Mouse (Mus musculus): ENCODE measurements around the gene Pi4k2a. TPM values are rescaled to one million over a fixed set of nuclear protein-coding genes. Genes with fewer than 3 reads are reported as not detected.

Pi4k2a gene
- polyA plus RNA-seq, 1 experiment from 2014 or later, result 27.8 TPM

DNA sequence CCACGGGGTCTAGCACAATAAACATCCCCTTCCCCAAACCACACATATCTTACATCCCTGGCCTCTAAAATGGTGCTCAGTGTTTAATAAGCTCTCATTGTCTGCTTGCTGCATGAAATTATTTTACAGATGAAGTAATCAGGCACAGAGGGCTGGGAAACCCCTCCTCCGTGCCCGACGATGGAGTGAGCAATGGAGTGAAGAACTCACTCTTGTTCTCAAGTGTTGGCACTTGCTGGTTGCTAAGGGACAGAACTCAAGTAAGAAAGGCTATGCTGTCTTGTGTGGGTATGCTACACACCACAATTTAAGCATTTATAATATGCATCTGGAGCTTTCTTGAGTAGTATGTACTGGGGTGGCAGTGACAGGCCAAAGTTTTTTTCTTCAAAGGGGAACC lies 54.9 kb downstream of the Pi4k2a start:
- peaks cover 15% of the 10 kb centered on the region for H3K27me3 ChIP-seq (ENCODE audit: control insufficient read depth, insufficient read depth, low read depth, low read length)
- 0 out of 2 replicates have a peak, but pooled peaks cover 2% of the 10 kb centered on the region for H3K4me1 ChIP-seq (ENCODE audit: control insufficient read depth, insufficient read depth, low read length)
- H3K9ac ChIP-seq (ENCODE audit: low read depth, low read length), result no peak overlapping the region
- no peaks in the 10 kb centered on the region for H3K9me3 ChIP-seq (replicated peaks; ENCODE audit: control insufficient read depth, low read length, poor library complexity, severe bottlenecking)
- H3K4me2 ChIP-seq (ENCODE audit: low read length), result no peak overlapping the region
- no peak for ATAC-seq
- H3K27ac ChIP-seq (ENCODE audit: low read length), result no peak overlapping the region
- H3K4me3 ChIP-seq (ENCODE audit: low read depth, low read length), result no peak overlapping the region
- 64% methylated on average over 4 of the region's 4 CpGs for WGBS
- H3K36me3 ChIP-seq (ENCODE audit: control insufficient read depth, insufficient read depth, low read length), result no peaks in the 10 kb centered on the region

DNA sequence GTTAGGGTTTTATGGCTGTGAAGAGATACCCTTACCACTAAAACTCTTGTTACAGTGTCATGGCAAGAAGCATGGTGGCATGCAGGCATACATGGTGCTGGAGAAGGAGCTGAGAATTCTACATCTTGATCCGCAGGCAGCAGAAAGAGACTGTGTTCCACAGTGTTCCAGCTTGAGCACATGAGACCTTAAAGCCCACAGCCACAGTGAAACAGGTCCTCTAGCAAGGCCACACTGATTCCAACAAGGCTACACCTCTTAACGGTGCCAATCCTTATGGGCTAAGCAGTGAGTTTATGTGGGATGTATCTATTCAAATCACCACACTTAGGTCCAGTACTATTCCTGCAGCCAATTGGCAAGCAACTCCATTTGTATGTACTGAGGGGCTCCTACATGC lies 55.5 kb downstream of the Pi4k2a start:
- no peaks in the 10 kb centered on the region for H3K9me3 ChIP-seq (replicated peaks; ENCODE audit: control insufficient read depth, low read length, poor library complexity, severe bottlenecking)
- 0 out of 2 replicates have a peak, but pooled peaks cover 2% of the 10 kb centered on the region for H3K4me1 ChIP-seq (ENCODE audit: control insufficient read depth, insufficient read depth, low read length)
- H3K27me3 ChIP-seq (ENCODE audit: control insufficient read depth, insufficient read depth, low read depth, low read length), result peaks cover 15% of the 10 kb centered on the region
- ATAC-seq, result no peak
- WGBS, result 99% methylated on average over 2 of the region's 2 CpGs
- H3K4me3 ChIP-seq (ENCODE audit: low read depth, low read length), result no peak overlapping the region
- no peak overlapping the region for H3K9ac ChIP-seq (ENCODE audit: low read depth, low read length)
- H3K4me2 ChIP-seq (ENCODE audit: low read length), result no peak overlapping the region
- no peaks in the 10 kb centered on the region for H3K36me3 ChIP-seq (ENCODE audit: control insufficient read depth, insufficient read depth, low read length)
- no peak overlapping the region for H3K27ac ChIP-seq (ENCODE audit: low read length)

DNA sequence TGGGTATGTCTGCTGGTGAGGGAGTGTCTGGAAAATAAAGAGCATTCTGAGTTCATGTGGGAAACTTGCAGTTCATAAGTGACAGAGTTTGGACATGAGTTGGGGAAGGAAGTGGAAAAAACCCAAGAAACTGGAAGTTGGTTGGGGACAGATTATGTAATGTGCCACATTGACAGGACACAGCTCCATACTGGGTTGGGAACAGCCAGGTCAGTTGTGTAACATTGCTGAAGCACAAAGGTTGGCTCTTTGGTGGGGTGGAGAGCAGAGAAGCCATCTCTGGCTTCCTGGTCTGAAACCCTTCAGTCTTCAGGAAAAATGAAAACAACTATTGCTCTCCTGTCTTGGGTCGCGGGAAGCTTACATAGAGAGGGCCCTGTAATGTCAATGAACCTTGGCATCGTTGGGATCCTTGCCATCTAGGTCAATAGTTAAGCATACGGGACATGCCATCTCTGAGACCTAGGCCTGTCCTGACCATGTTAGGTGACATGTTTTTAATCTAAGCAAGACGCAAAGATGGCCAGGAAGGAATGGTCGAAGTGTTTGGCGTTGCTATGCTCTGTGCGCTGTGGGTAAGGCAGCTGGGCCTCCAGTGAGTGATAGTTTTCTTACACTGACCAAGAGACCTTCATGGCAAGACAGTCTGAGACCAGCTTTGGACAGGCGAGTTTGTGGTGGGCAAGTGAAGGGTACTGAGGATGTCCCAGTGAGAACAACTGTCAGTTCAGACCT lies 56.2 kb downstream of the Pi4k2a start:
- Histone ChIP-seq H3K4me2 (ENCODE audit: low read length) (no peak overlapping the region), H3K9ac (ENCODE audit: low read depth, low read length) (no peak overlapping the region), H3K9me3 (replicated peaks; ENCODE audit: control insufficient read depth, low read length, poor library complexity, severe bottlenecking) (no peaks in the 10 kb centered on the region), H3K27ac (ENCODE audit: low read length) (no peak overlapping the region), H3K4me1 (ENCODE audit: control insufficient read depth, insufficient read depth, low read length) (0 out of 2 replicates have a peak, but pooled peaks cover 2% of the 10 kb centered on the region), H3K4me3 (ENCODE audit: low read depth, low read length) (no peak overlapping the region; the same call in 1 of the 2 replicates), H3K36me3 (ENCODE audit: control insufficient read depth, insufficient read depth, low read length) (no peaks in the 10 kb centered on the region), H3K27me3 (ENCODE audit: control insufficient read depth, insufficient read depth, low read depth, low read length) (peaks cover 15% of the 10 kb centered on the region)
- ATAC-seq, result no peak
- WGBS, result 92% methylated on average over 9 of the region's 9 CpGs

DNA sequence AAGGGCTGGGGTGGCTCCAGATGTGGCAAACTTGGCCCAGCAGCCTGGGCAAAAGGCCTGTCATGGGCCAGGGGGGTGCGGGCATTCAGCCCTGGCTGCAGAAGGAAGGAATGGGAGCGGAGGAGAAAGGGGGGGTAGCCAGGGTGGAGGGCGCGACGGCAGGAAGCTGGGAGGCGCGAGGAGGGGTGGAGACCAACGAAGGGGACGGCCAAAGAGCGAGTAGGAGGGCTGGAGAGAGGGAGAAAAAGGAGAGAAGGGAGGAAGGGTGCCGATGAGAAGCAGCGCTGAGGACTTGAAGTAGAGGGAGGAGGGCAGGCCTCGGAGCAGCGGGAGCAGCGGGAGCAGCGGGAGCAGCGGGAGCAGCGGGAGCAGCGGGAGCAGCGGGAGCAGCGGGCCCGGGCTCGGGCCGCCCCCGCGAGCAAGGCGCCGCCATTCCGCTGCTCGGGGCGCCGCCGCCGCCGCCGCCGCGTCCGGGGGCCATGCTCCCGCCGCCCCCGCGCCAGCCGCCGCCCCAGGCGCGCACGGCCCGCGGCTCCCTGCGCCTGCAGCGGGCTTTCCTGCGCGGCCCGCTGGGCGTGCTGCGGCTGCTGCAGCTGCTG lies 57.0 kb downstream of the Pi4k2a start, which contains the start of gene Marveld1:
Gene Marveld1, plus strand, starts transcription at position 231 of the 599 bp plus-strand sequence.
- no peaks in the 10 kb centered on the region for H3K36me3 ChIP-seq (ENCODE audit: control insufficient read depth, insufficient read depth, low read length)
- ATAC-seq, result peak; percentile 34; the same call in 1 of the 2 replicates
- peak within 1 kb of the TSS; percentile 77 for H3K9ac ChIP-seq (ENCODE audit: low read depth, low read length)
- H3K4me2 ChIP-seq (ENCODE audit: low read length), result peak within 1 kb of the TSS; percentile 83
- H3K27ac ChIP-seq (ENCODE audit: low read length), result peak within 1 kb of the TSS; percentile 58
- WGBS, result 1% methylated on average over 22 of the region's 57 CpGs
- peak within 1 kb of the TSS; percentile 61 for H3K4me3 ChIP-seq (ENCODE audit: low read depth, low read length)
- H3K4me1 ChIP-seq (ENCODE audit: control insufficient read depth, insufficient read depth, low read length), result 0 out of 2 replicates have a peak, but pooled peaks cover 2% of the 10 kb centered on the region
- peaks cover 15% of the 10 kb centered on the region for H3K27me3 ChIP-seq (ENCODE audit: control insufficient read depth, insufficient read depth, low read depth, low read length)
- H3K9me3 ChIP-seq (replicated peaks; ENCODE audit: control insufficient read depth, low read length, poor library complexity, severe bottlenecking), result no peaks in the 10 kb centered on the region

DNA sequence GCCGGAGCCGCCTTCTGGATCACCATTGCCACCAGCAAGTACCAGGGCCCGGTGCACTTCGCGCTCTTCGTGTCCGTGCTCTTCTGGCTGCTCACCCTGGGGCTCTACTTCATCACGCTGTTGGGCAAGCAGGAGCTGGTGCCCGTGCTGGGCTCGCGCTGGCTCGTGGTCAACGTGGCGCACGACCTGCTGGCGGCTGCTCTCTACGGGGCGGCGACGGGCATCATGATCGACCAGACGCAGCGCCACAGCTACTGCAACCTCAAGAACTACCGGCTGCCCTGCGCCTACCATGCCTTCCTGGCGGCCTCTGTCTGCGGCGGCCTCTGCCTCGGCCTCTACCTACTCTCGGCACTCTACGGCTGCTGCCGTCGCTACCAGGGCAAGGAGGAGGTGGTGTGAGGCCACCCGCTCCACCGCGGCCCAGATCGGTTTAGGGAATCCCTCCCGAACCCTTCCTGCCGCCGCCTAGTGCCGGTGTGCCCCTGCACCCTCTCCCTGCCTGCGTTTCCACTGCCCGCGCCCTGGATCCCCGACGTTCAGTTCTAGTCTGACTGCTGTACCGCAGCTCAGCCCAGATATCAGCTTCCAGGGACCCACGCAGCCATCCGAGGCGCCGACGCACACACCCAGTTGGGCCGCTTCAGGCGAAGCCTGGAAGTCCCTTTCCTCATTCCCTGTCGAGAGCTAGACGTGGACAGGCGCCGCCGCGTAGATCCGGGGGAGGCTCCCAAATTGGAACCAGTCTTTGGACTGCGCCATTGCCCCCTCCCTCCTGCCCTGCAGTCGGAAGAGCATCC lies 57.7 kb downstream of the Pi4k2a start:
- peak overlapping the region; percentile 58 for H3K27ac ChIP-seq (ENCODE audit: low read length)

DNA sequence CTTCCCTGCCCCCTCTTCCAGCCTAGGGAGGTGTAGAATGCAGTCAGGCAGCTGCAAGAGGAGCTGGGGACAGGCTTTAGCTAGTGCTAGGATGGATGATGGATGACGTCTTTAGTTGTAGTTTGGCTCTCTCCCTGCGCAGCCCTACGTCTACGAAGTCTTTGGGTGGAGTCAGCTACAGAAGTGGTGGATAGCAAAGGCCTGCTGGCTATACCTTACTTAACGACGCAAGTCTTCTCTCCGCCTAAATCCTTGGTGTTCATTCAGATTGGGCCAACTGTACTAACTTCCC lies 58.2 kb downstream of the Pi4k2a start:
- no peaks in the 10 kb centered on the region for H3K36me3 ChIP-seq (ENCODE audit: control insufficient read depth, insufficient read depth, low read length)
- no peak overlapping the region for H3K27ac ChIP-seq (ENCODE audit: low read length)
- 30% methylated on average over 7 of the region's 7 CpGs for WGBS
- 0 out of 2 replicates have a peak, but pooled peaks have one; percentile 16 for ATAC-seq
- peak overlapping the region; percentile 61 for H3K4me3 ChIP-seq (ENCODE audit: low read depth, low read length)
- H3K9me3 ChIP-seq (replicated peaks; ENCODE audit: control insufficient read depth, low read length, poor library complexity, severe bottlenecking), result no peaks in the 10 kb centered on the region
- H3K9ac ChIP-seq (ENCODE audit: low read depth, low read length), result peak overlapping the region; percentile 77
- H3K27me3 ChIP-seq (ENCODE audit: control insufficient read depth, insufficient read depth, low read depth, low read length), result peaks cover 15% of the 10 kb centered on the region
- H3K4me1 ChIP-seq (ENCODE audit: control insufficient read depth, insufficient read depth, low read length), result 0 out of 2 replicates have a peak, but pooled peaks cover 2% of the 10 kb centered on the region
- H3K4me2 ChIP-seq (ENCODE audit: low read length), result peak overlapping the region; percentile 83

More for the DNA sequence above, 57.7 kb downstream of the Pi4k2a start:
- Histone ChIP-seq H3K36me3 (ENCODE audit: control insufficient read depth, insufficient read depth, low read length) (no peaks in the 10 kb centered on the region), H3K4me2 (ENCODE audit: low read length) (peak overlapping the region; percentile 83), H3K4me3 (ENCODE audit: low read depth, low read length) (peak overlapping the region; percentile 61), H3K9ac (ENCODE audit: low read depth, low read length) (peak overlapping the region; percentile 77), H3K9me3 (replicated peaks; ENCODE audit: control insufficient read depth, low read length, poor library complexity, severe bottlenecking) (no peaks in the 10 kb centered on the region), H3K27me3 (ENCODE audit: control insufficient read depth, insufficient read depth, low read depth, low read length) (peaks cover 15% of the 10 kb centered on the region), H3K4me1 (ENCODE audit: control insufficient read depth, insufficient read depth, low read length) (0 out of 2 replicates have a peak, but pooled peaks cover 2% of the 10 kb centered on the region)
- WGBS, result under 1% methylated on average over 63 of the region's 63 CpGs
- peak; percentile 59 for ATAC-seq

DNA sequence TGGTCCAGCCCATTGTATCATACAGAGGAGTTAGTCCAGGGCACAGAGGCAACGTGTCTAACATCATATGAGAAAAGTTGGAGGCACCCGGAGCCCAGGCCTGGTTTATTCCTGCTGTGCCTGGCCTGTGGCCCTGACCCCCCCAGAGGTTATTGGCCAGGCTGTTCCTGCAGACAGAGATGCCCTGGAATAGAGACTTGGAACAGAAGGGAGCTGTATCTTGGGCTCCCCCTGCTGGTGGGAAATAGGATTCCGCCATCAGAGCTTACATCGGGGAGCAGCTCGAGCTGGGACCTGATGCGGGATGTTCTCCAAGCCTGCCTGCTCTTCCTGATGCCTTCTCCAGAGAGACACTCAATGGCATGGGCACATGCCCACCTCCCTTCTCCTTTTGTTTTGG lies 61.7 kb downstream of the Pi4k2a start:
- Histone ChIP-seq H3K4me1 (ENCODE audit: control insufficient read depth, insufficient read depth, low read length) (0 out of 2 replicates have a peak, but pooled peaks cover 2% of the 10 kb centered on the region), H3K9ac (ENCODE audit: low read depth, low read length) (no peak overlapping the region), H3K36me3 (ENCODE audit: control insufficient read depth, insufficient read depth, low read length) (no peaks in the 10 kb centered on the region), H3K4me3 (ENCODE audit: low read depth, low read length) (no peak overlapping the region), H3K4me2 (ENCODE audit: low read length) (no peak overlapping the region), H3K9me3 (replicated peaks; ENCODE audit: control insufficient read depth, low read length, poor library complexity, severe bottlenecking) (no peaks in the 10 kb centered on the region), H3K27ac (ENCODE audit: low read length) (no peak overlapping the region), H3K27me3 (ENCODE audit: control insufficient read depth, insufficient read depth, low read depth, low read length) (peaks cover 10% of the 10 kb centered on the region)
- ATAC-seq, result no peak
- WGBS, result 7% methylated on average over 6 of the region's 6 CpGs

DNA sequence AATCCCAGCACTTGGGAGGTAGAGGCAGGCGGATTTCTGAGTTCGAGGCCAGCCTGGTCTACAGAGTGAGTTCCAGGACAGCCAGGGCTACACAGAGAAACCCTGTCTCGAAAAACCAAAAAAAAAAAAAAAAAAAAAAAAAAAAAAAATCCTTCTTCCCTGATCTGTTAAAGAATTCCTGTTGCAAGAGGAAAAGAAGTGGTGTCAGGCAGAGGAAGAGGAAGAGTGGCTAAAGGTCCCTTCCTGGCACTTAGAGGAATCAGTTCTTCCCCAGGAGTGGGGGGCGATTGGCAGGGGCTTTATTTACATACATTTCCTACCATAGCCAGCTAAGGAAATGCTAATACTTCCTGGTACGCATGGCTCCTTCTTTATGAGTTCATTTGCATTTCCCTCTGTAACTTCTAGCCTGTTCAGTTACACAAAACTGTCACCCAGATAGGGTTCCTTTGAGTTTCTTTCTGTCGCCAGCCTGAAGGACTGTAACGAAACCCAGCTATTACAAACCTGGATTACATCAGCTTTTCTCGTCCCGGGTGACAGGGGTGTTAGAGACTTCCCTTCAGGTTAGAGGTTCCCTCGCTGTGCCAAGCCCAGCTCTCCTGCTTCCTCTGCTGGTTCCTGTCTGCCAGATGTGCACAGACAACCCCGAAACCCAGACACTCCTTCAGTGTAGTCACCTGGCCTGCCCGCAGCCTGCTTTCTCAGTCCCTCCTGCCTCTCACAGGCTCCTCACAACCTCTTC lies 67.4 kb downstream of the Pi4k2a start:
- no peaks in the 10 kb centered on the region for H3K27me3 ChIP-seq (ENCODE audit: control insufficient read depth, insufficient read depth, low read depth, low read length)
- ATAC-seq, result no peak
- H3K9me3 ChIP-seq (replicated peaks; ENCODE audit: control insufficient read depth, low read length, poor library complexity, severe bottlenecking), result no peaks in the 10 kb centered on the region
- 69% methylated on average over 11 of the region's 12 CpGs for WGBS
- H3K9ac ChIP-seq (ENCODE audit: low read depth, low read length), result no peak overlapping the region
- H3K27ac ChIP-seq (ENCODE audit: low read length), result no peak overlapping the region
- no peak overlapping the region for H3K4me2 ChIP-seq (ENCODE audit: low read length)
- no peaks in the 10 kb centered on the region for H3K4me1 ChIP-seq (ENCODE audit: control insufficient read depth, insufficient read depth, low read length)
- no peak overlapping the region for H3K4me3 ChIP-seq (ENCODE audit: low read depth, low read length)
- no peaks in the 10 kb centered on the region for H3K36me3 ChIP-seq (ENCODE audit: control insufficient read depth, insufficient read depth, low read length)
